Mouse (Mus musculus) layer of hippocampus, postnatal 10 days (tissue): Measurements from ENCODE around the gene Wdfy2. TPM values are rescaled to one million over a fixed set of nuclear protein-coding genes. Genes with fewer than 3 reads are reported as not detected.
"Not testable (repeated sequence)": the region's sequence is repeated elsewhere in the genome, so short reads cannot be mapped to it uniquely, and the experiment has no call there.

Experiments used
- DNase-seq, 2 experiments: peaks; one replicate each; pipeline ENCODE4 v3.0.0; 2021; ENCODE audit warnings: low spot score in 2 of 2
- long read RNA-seq: library from polyadenylated mRNA; stranded (forward); transcript quantifications from one replicate; pipeline ENCODE4 v2.0.0, GENCODE M21; 2023
- total RNA-seq, 2 experiments: library from RNA; stranded (reverse); gene quantifications; 2 replicates each; pipeline ENCODE4 v1.2.3; 2021

The Wdfy2 gene
- total RNA-seq: 10 to 100 TPM; 14.2 to 14.5 TPM
- long read RNA-seq, full-length matches to known transcripts: 2 of 5 reads
- long read RNA-seq, partial matches to known transcripts: 0 of 5 reads
- long read RNA-seq, other reads (novel, unspliced or antisense): 3 of 5 reads

- no peak for DNase-seq
Observed at GRCm38 (mm10) chr14:62837641-62838252, at the start of gene Wdfy2. Wdfy2 (plus strand) TSS chr14:62837678.

DNA sequence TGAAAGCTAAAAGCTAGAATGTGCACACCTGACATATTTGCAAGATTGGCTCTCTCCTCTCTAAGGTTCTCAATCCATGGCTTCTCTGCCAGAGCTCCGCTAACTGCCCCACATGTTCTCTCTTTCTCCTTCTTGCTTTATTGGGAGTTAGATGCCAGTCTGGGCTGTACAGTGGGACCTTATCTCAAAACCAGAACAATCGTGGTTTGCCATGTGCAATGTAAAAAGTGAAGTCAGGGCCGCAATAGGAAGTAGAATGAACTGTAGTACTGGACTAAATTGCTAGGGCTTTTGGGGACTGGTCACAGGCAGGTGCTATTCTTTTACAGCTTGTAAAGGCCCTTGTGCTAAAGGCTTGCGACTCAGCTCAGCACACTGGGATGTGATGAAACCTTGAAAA is 48.2 kb upstream of the Wdfy2 start:
- DNase-seq: no peak

DNA sequence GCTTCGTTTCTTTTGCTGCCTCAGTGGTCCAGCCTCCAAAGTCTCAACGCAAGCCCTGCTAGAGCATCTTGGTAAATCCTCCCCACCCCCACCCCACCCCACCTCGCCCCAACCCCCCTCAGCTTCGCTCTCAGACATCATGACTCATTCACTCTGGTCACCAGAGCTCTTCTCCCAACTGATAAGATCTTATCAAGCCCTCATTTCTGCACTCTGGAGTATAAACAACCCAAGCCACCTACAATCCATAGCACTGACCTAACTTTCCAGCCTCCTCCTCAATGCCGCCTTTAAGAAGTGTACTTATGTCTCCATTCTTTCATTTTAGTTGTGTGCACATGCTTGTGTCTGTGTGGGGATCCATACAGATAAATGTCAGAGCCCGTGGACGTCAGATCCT is 41.8 kb upstream of the Wdfy2 start:
- no peak for DNase-seq

DNA sequence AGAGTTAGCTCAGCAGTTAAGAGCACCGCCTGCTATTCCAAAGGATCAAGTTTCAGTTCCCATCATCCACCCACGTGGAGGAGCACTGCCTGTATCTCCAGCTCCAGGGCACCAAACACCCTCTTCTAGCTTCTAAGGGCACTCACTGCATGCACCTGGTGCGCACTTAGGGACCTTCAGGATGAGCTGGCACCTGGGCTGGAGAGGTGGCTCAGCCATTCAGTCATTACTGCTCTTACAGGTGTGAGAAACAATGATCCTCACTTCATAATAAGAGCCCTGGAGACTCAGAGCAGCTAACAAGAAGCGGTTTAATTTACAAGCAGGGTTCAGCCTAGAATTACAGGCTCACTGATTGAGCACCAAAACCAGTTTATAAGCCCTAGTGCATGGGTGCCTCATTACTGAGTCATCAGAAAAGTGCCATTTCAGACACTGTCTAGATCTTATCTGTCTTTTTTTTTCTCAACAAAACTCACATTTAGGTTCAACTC is 38.8 kb upstream of the Wdfy2 start:
- DNase-seq: no peak

- DNase-seq: no peak
Observed at GRCm38 (mm10) chr14:62800791-62801190, 36.7 kb upstream of the Wdfy2 start.

DNA sequence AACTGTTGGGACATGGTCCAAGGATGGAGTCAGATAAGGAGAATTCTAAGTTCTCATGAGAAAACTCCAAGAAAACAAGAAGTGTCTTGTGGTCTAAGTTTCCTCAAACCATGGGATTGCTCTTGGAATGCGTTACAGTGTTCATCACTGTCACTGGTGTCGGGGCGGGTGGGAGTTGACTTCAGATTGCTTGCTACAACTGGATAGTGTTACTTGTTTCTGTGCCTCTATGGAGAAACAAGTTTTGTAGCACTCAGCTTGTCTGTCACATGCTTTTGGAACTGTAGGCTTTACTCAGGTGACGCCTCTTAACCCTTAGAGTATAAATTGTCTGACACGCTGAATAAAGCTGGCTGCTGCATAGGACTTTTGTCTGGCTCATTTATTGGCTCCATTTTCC is 34.3 kb upstream of the Wdfy2 start:
- no peak for DNase-seq

GRCm38 (mm10) chr14:62806921-62807320 is 30.6 kb upstream of the Wdfy2 start:
- DNase-seq: no peak

DNA sequence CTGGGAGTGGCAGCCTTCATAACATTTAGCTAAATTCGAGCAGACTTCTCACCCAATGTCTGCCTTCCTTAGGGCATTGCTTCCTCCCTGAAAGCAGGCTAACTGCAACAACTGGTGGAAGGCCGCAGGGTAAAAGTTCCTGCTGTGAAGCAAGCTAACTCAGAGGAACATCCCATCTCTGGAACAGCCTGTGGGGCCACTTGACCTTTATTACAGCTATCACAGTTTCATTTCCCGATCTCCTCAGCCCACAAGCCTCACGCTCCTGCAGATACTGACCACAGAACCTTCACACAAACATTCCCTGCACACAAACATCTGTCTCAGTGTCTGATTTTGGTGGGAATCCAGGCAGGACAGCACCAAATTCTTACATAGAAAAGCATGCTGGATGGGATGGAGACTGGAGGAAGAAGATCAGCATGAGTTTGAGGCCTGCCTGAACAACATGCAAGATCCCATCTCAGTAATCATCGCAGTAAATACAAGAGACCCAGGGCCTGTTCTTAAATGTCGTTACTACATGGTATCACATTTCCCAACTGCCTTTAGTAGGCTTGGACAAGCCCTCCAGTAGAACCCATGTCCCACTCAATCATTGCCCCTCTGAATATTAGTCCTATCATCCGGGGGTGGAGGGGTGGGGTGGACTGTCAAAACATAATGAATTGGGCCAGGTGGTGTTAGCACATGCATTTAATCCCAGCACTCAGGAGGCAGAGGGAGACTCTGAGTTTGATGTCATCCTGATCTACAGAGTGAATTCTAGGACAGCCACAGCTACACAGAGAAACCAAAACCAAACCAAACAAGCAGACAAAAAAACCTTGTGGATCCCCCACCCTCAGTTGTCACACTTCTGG is 28.6 kb upstream of the Wdfy2 start:
- no peak for DNase-seq

GRCm38 (mm10) chr14:62812765-62813164 is 24.7 kb upstream of the Wdfy2 start:
- no peak for DNase-seq

GRCm38 (mm10) chr14:62814567-62814966 is 22.9 kb upstream of the Wdfy2 start:
- no peak for DNase-seq

DNA sequence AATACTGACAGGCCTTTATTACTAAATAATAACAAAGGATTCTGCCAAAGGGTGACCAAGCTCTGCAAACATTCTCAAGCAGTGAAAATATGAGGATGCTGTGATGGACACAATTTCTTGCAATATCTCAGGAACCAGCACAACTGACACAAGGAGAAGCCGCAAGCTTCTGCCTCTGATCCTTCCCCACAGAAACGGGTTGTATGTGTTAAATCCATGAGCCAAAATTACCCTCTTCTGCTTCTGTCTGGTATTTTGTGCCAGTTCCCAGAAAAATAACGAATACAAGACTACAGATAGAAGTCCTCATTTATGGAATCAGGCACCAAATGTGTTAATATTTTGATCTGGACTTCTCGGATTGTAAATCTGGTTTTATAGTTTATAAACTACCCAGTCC is 20.7 kb upstream of the Wdfy2 start:
- DNase-seq: no peak

DNA sequence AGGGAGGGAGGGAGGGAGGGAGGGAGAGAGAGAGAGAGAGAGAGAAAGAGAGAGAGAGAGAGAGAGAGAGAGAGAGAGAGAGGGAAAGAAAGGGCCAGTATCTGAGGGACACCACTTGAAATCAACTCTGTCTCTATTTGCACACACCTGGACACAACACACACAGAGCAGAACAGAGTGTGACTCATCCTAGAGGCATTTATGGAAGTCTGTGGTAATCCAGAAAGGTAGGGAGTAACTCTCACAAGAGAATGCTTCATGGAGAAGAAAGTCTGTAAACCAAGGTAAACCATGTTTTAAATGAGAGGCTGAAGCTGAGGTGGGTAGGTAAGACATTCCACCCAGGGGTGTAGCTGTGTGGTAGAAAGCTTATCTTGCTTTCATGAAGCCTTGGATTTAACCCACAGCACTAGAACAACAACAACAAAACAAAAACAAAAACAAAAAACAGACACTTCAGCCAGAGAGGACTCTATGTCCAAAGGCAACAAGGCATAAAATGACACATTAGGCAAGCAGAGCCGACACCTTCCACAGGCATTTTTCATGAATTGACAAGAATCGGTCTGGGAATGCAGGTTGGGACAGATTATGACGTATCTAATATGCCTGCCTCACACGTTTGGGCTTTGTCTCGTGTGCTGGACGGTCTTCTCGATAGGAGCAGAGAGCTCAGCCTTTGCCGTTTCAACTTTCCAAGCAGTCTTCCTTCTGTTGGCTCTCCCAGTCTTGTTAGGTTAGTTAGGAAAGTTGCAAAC is 11.7 kb upstream of the Wdfy2 start:
- DNase-seq: no peak

- no peak for DNase-seq
Observed at GRCm38 (mm10) chr14:62829291-62829690, 8.2 kb upstream of the Wdfy2 start.

GRCm38 (mm10) chr14:62831691-62832275 is 5.7 kb upstream of the Wdfy2 start:
- no peak for DNase-seq

DNA sequence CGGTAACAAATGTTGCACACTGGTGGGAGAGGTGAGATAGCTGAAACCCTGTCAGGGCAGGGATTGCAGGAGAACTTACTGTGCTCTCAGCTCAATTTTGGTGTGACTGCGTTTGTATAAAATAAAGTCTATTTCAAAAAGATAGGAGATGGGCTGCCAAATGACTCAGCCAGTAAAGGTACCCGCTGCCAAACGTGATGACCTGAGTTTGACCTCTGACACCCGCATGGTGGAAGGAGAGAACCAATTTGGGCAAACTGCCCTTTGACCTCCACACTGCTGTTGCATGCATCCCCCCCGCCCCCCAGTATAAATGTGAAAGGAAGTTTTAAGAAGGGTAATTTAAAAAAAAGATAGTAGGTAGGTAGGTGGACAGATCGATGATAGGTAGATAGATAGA is 4.4 kb upstream of the Wdfy2 start:
- no peak for DNase-seq

DNA sequence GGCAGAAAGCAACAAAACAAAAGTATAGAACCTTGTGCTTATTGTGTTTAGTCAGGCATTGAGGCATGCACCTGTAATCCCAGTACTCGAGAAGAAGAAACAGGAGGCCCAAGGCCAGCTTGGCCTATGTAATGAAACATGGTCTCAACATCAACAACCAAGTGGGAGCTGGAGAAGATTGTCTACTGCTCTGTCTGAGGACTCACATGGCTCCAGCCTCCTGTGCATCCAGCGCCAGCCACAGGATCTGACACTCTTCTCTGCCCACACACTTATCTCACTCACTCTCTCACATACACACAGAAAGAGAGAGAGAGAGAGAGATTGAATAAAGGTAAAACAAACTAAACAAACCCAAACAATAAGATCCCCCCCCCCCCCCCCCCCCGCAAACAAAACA is 3.9 kb upstream of the Wdfy2 start:
- DNase-seq: no peak

- not testable (repeated sequence) for DNase-seq
Observed at GRCm38 (mm10) chr14:62835737-62836136, 1.7 kb upstream of the Wdfy2 start.

DNA sequence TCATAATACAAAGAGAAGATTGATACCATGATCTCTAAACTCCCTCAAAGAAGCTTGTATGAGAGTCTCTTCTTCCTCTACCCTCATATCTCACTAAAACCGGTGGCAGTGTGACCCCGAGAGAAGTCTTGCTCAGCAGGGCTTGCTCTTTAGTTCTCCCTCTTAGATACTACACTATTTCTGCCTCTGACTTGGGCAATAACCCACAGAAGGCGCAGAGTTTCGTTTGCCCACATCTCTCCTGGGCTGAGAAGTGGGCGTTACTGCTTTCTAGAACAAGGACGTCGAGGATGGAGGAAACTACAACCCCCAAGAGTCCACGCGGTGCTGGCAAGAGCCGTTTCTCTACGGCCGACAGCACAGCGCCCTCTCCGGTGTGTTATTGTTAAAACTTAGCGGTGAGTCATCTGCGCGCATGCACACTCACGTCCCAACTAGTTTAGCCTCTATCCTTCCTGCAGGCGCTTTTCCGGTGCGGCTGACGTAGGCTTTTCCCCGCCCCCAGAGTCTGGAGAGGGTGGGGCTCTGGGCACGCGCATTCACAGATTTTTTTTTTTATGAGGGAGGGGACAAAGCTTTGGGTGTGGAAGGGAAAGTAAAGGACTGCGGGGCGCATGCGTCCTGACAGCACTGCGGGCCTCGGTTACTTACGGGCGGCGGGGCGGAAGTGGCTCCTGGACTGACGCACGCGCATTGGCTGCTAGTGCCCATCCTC is 395 bp upstream of the Wdfy2 start:
- peak; percentile 98 for DNase-seq

GRCm38 (mm10) chr14:62838336-62838735 is 858 bp downstream of the Wdfy2 start:
- peak in 1 of 2 experiments; percentile 25 for DNase-seq

DNA sequence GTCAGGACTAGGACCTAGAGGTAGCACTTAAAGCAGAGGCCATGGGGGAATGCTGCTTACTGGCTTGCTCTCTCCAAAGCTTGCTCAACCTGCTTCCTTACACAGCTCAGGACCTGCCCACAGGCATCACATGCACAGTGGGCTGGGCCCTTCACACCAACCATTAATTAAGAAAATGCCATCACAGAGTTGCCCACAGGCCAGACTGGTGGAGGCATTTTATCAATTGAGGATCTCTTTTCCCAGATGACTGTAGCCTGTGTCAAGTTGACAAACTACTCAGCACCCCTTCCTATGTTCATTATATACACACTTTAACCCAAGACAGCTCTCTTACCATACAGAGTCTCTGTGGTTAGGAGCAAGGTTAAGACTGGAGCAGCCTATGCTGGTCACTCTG is 4.2 kb downstream of the Wdfy2 start:
- DNase-seq: no peak

- DNase-seq: no peak
Observed at GRCm38 (mm10) chr14:62842495-62842894, 5.0 kb downstream of the Wdfy2 start.
